Mouse (Mus musculus) heart, adult 2 months (tissue): ENCODE measurements around the gene Asic1. TPM values are rescaled to one million over a fixed set of nuclear protein-coding genes. Genes with fewer than 3 reads are reported as not detected.

Source experiments
- DNase-seq, 2 experiments: peaks; one replicate each; pipeline ENCODE4 v3.0.0; 2021
- H3K27ac ChIP-seq: fragments of 200-600 bp; 2 replicates; pipeline ENCODE4 v1.8.1; 2022
- H3K27me3 ChIP-seq: fragments of 200-500 bp; 2 replicates; pipeline ENCODE4 v1.6.1; 2012; ENCODE audit warnings: mild to moderate bottlenecking, low read length, inconsistent platforms, mixed read lengths; ENCODE audit not compliant: control insufficient read depth, insufficient read depth
- H3K36me3 ChIP-seq: fragments of 200-500 bp; 2 replicates; pipeline ENCODE4 v1.6.1; 2012; ENCODE audit warnings: low read length, inconsistent platforms; ENCODE audit not compliant: control insufficient read depth, insufficient read depth
- H3K4me1 ChIP-seq: fragments of 200-500 bp; 2 replicates; pipeline ENCODE4 v1.6.1; 2011; ENCODE audit warnings: low read length; ENCODE audit not compliant: control insufficient read depth, insufficient read depth
- H3K4me3 ChIP-seq: fragments of 200-600 bp; 2 replicates; pipeline ENCODE4 v1.8.1; 2022
- H3K79me2 ChIP-seq: fragments of 200-500 bp; replicated peaks from 2 replicates; pipeline ENCODE4 v1.6.1; 2012; ENCODE audit warnings: mild to moderate bottlenecking, inconsistent platforms, low read length, moderate library complexity, mixed read lengths; ENCODE audit not compliant: control insufficient read depth, insufficient read depth
- H3K9ac ChIP-seq: fragments of 200-500 bp; 2 replicates; pipeline ENCODE4 v1.6.1; 2012; ENCODE audit warnings: low read depth, mild to moderate bottlenecking, control low read depth, inconsistent platforms, low read length, mixed read lengths
- CTCF ChIP-seq: fragments of 200-600 bp; IDR thresholded peaks from 2 replicates; pipeline ENCODE4 v1.8.1; 2022; ENCODE audit warnings: antibody characterized with exemption, mild to moderate bottlenecking, moderate library complexity
- EP300 ChIP-seq: fragments of 200-500 bp; IDR thresholded peaks from 2 replicates; pipeline ENCODE4 v1.6.1; 2011; ENCODE audit warnings: low read depth, low read length, control low read depth; ENCODE audit not compliant: insufficient read depth
- POLR2A ChIP-seq: fragments of 200-500 bp; IDR thresholded peaks from 2 replicates; pipeline ENCODE4 v1.6.1; 2011; ENCODE audit warnings: mild to moderate bottlenecking, low read depth, low read length, control low read depth; ENCODE audit not compliant: insufficient read depth
- WGBS: fragments of 180-500 bp; shearing (Covaris S2); methylation state at CpG from one replicate; pipeline ENCODE4 v1.1.7; 2018; 5-methylcytosine and 5-hydroxymethylcytosine counted together
- intact Hi-C: fragments of 180-260 bp; cut with DNase I; formaldehyde crosslinking; loops from one replicate; pipeline ENCODE4 v1.15.1; 2025
- polyA plus RNA-seq: library from polyadenylated mRNA; depleted of rRNA; stranded (reverse); fragments of >200 nt; gene quantifications from 2 replicates; pipeline ENCODE4 v1.2.3, GENCODE M21; 2012
- total RNA-seq, 2 experiments: library from RNA; stranded (reverse); gene quantifications; 2 replicates each; pipeline ENCODE4 v1.2.3; 2021

Gene Asic1
- total and polyA plus RNA-seq, 3 experiments, result 0.42 to 1.3 (median 0.50) TPM

- WGBS, result 52% methylated on average over 26 of the region's 26 CpGs
- Histone ChIP-seq H3K36me3 (no peaks in the 10 kb centered on the region), H3K9ac (peak within 1 kb of the TSS; percentile 32), H3K79me2 (no peaks in the 10 kb centered on the region), H3K4me3 (peak within 1 kb of the TSS; percentile 30; the same call in 1 of the 2 replicates), H3K4me1 (peaks cover 6% of the 10 kb centered on the region), H3K27ac (peak within 1 kb of the TSS; percentile 61), H3K27me3 (no peaks in the 10 kb centered on the region)
- TF ChIP-seq CTCF (no peak), POLR2A (peak; percentile 83), EP300 (no peak)
- peak; percentile 58 to 73 for DNase-seq
- intact Hi-C loops, result no loop called here
Measured at GRCm38 (mm10) chr15:99717386-99718334, 47.5 kb downstream of the Asic1 start, which contains the start of gene Gpd1. Gpd1 (plus strand) TSS chr15:99717515.

GRCm38 (mm10) chr15:99718461-99719021 is 48.4 kb downstream of the Asic1 start:
- Histone ChIP-seq H3K4me1 (peaks cover 12% of the 10 kb centered on the region), H3K9ac (no peak overlapping the region), H3K27me3 (no peaks in the 10 kb centered on the region), H3K27ac (no peak overlapping the region; the same call in 1 of the 2 replicates), H3K79me2 (no peaks in the 10 kb centered on the region), H3K4me3 (no peak overlapping the region), H3K36me3 (no peaks in the 10 kb centered on the region)
- TF ChIP-seq EP300 (0 out of 2 replicates have a peak, but pooled peaks have one; percentile 12), CTCF (no peak), POLR2A (no peak; the same call in 1 of the 2 replicates)
- DNase-seq, result peak in 1 of 2 experiments; percentile 52
- intact Hi-C loops, result no loop called here
- 67% methylated on average over 9 of the region's 9 CpGs for WGBS

DNA sequence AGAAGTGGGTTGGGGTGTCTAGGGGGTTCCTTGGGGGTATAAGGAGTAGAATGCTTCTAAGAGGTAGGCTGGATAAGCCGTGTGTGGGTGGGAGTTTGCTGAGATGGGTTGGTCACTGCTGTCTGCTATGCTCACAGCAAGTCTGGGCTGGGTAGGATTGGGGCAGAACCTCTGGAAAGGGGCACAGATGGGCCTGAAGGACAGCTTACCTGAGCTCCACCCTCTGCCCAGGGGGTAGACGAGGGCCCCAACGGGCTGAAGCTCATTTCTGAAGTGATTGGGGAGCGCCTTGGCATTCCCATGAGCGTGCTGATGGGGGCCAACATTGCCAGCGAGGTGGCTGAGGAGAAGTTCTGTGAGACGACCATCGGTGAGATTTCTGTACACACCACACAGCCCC is 49.7 kb downstream of the Asic1 start:
- Histone ChIP-seq H3K27me3 (no peaks in the 10 kb centered on the region), H3K27ac (no peak overlapping the region), H3K4me3 (no peak overlapping the region), H3K9ac (no peak overlapping the region), H3K36me3 (no peaks in the 10 kb centered on the region), H3K79me2 (no peaks in the 10 kb centered on the region), H3K4me1 (peaks cover 20% of the 10 kb centered on the region)
- DNase-seq, result no peak
- whole genome bisulfite sequencing, result 86% methylated on average over 8 of the region's 8 CpGs
- intact Hi-C loops, result no loop called here
- no peak for TF ChIP-seq POLR2A
- TF ChIP-seq CTCF, result no peak
- no peak for TF ChIP-seq EP300

DNA sequence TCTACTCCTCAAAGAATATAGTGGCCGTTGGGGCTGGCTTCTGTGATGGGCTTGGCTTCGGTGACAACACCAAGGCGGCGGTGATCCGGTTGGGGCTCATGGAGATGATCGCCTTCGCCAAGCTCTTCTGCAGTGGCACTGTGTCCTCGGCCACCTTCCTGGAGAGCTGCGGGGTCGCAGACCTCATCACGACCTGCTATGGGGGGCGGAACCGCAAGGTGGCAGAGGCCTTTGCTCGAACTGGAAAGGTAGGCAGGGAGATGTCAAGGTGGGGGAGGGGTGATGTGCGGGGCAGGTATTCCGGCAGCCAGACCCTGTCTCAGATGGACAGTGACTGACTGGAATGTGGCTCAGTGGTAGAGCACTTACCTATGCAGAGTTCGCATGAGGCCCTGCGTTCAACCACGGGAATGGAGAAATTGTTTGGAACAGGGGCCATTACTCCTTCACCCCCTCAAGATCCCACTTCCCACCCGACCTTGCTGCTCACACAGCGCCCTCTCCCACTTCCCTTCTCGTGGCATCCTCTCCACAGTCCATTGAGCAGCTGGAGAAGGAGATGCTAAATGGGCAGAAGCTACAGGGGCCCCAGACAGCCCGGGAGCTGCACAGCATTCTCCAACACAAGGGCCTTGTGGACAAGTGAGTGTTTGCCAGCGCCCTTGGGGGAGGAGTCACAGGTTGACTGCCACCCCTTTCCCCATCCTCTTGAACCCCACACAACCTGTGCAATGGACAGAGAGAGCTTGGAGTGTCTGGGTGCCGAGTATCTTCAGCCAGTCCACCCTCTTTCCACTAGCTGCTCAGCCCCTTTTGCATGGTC is 52.0 kb downstream of the Asic1 start:
- H3K79me2 ChIP-seq, result no peaks in the 10 kb centered on the region
- peaks cover 3% of the 10 kb centered on the region; the same call in 1 of the 2 replicates for H3K36me3 ChIP-seq
- WGBS, result 88% methylated on average over 25 of the region's 25 CpGs
- peaks cover 14% of the 10 kb centered on the region for H3K4me1 ChIP-seq
- DNase-seq, result no peak
- H3K27ac ChIP-seq, result no peak overlapping the region
- TF ChIP-seq EP300, result no peak
- TF ChIP-seq POLR2A, result no peak
- no peak for TF ChIP-seq CTCF
- no peak overlapping the region for H3K4me3 ChIP-seq
- no peak overlapping the region for H3K9ac ChIP-seq
- intact Hi-C loops, result no loop called here
- no peaks in the 10 kb centered on the region for H3K27me3 ChIP-seq

DNA sequence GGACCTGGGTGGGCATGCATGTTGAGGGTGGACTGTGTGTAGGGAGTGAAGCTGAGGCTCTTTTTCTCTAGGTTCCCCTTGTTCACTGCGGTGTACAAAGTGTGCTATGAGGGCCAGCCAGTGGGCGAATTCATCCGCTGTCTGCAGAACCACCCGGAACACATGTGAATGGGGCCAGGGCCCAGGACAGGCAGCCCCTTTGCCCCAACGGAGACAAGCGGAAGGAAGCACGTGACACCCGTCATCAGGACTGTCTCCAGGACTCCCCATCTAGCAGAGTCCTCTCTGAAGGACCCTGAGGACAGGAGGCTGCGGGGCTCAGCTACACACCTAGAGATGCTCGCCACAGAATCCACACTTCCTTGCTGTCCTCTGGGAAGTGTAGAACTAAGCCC is 52.9 kb downstream of the Asic1 start:
- peak in 1 of 2 experiments; percentile 34 for DNase-seq
- H3K4me3 ChIP-seq, result no peak overlapping the region
- no peaks in the 10 kb centered on the region for H3K27me3 ChIP-seq
- peak overlapping the region; percentile 95 for H3K27ac ChIP-seq
- no peaks in the 10 kb centered on the region; the same call in 1 of the 2 replicates for H3K79me2 ChIP-seq
- no peak overlapping the region; the same call in 1 of the 2 replicates for H3K9ac ChIP-seq
- TF ChIP-seq POLR2A (0 out of 2 replicates have a peak, but pooled peaks have one; percentile 27), CTCF (no peak), EP300 (0 out of 2 replicates have a peak, but pooled peaks have one; percentile 5)
- H3K4me1 ChIP-seq, result peaks cover 14% of the 10 kb centered on the region
- intact Hi-C loops, result no loop called here
- H3K36me3 ChIP-seq, result peaks cover 3% of the 10 kb centered on the region; the same call in 1 of the 2 replicates
- WGBS, result 17% methylated on average over 10 of the region's 10 CpGs
